Mouse (Mus musculus): Measurements from ENCODE around the gene Nemf.
"Not testable (repeated sequence)": the region's sequence is repeated elsewhere in the genome, so short reads cannot be mapped to it uniquely, and the experiment has no call there.

The Nemf gene

GRCm38 (mm10) chr12:69356546-69357299 is at the start of gene Nemf:
TSS of gene Nemf (minus strand) at chr12:69357165.
- CTCF ChIA-PET = no interaction called here
- POLR2A ChIA-PET = interaction anchor here in 2 of 4 experiments (0.7 to 1.4 kb wide), 7 partner anchors 10 to 183 kb away, joined by 3 to 5 read pairs (median 3); no protein-coding TSS in a partner anchor

GRCm38 (mm10) chr12:69402594-69403167 is 45.7 kb upstream of the Nemf start:
- CTCF ChIA-PET = no interaction called here

GRCm38 (mm10) chr12:69402100-69402499 is 45.1 kb upstream of the Nemf start:
- ChIA-PET CTCF (no interaction called here), POLR2A (interaction anchor here in 1 of 4 experiments (1.1 kb wide), 1 partner anchor 30 kb away, joined by 3 read pairs; the partner anchor contains the start of genes Arf6 and Gm9887)

More at GRCm38 (mm10) chr12:69402594-69403167, 45.7 kb upstream of the Nemf start:
- POLR2A ChIA-PET = interaction anchor here in 1 of 4 experiments (1.1 kb wide), 1 partner anchor 30 kb away, joined by 3 read pairs; the partner anchor contains the start of genes Arf6 and Gm9887

GRCm38 (mm10) chr12:69400871-69401286 is 43.9 kb upstream of the Nemf start:
- ChIA-PET POLR2A (interaction anchor here in 1 of 4 experiments (0.5 kb wide), 1 partner anchor 73 kb away, joined by 5 read pairs; no protein-coding TSS in a partner anchor), CTCF (no interaction called here)

GRCm38 (mm10) chr12:69400367-69400766 is 43.4 kb upstream of the Nemf start:
- ChIA-PET CTCF (no interaction called here), POLR2A (interaction anchor here in 1 of 4 experiments (0.5 kb wide), 1 partner anchor 73 kb away, joined by 5 read pairs; no protein-coding TSS in a partner anchor)

GRCm38 (mm10) chr12:69394456-69394855 is 37.5 kb upstream of the Nemf start:
- POLR2A ChIA-PET = interaction anchor here in 1 of 4 experiments (0.5 kb wide), 1 partner anchor 27 kb away, joined by 5 read pairs; no protein-coding TSS in a partner anchor
- CTCF ChIA-PET = no interaction called here

- CTCF ChIA-PET = no interaction called here
- POLR2A ChIA-PET = no interaction called here
These were observed 36.1 kb upstream of the Nemf start for GRCm38 (mm10) chr12:69393076-69393475.

- ChIA-PET POLR2A (interaction anchor here in 1 of 4 experiments (0.8 to 1.5 kb wide), 3 partner anchors 11 to 23 kb away, joined by 3 to 4 read pairs (median 3); no protein-coding TSS in a partner anchor), CTCF (interaction anchor here in 1 of 4 experiments (0.5 kb wide), 1 partner anchor 38 kb away, joined by 5 read pairs; no protein-coding TSS in a partner anchor)
These were observed 33.2 kb upstream of the Nemf start for GRCm38 (mm10) chr12:69390000-69390698.

GRCm38 (mm10) chr12:69389273-69389938 is 32.4 kb upstream of the Nemf start:
- ChIA-PET POLR2A (interaction anchor here in 2 of 4 experiments (0.6 to 1.2 kb wide), 2 partner anchors 80 to 193 kb away, joined by 3 read pairs; no protein-coding TSS in a partner anchor), CTCF (interaction anchor here in 2 of 4 experiments (0.6 to 1.3 kb wide), 2 partner anchors 23 kb away, joined by 4 read pairs; no protein-coding TSS in a partner anchor)

GRCm38 (mm10) chr12:69388321-69388869 is 31.4 kb upstream of the Nemf start:
- ChIA-PET CTCF (interaction anchor here in 1 of 4 experiments (1.3 kb wide), 1 partner anchor 22 kb away, joined by 4 read pairs; no protein-coding TSS in a partner anchor), POLR2A (interaction anchor here in 2 of 4 experiments (0.7 to 1.2 kb wide), 2 partner anchors 194 to 324 kb away, joined by 3 read pairs; no protein-coding TSS in a partner anchor)

- POLR2A ChIA-PET = interaction anchor here in 3 of 4 experiments (0.6 to 1.3 kb wide), 18 partner anchors 11 to 1106 kb away, joined by 3 to 10 read pairs (median 4); partner anchors contain the start of gene Gm49383 (in 1 of the 3)
These were observed 29.3 kb upstream of the Nemf start for GRCm38 (mm10) chr12:69386281-69386732.

GRCm38 (mm10) chr12:69385542-69386280 is 28.7 kb upstream of the Nemf start:
- POLR2A ChIA-PET = interaction anchor here in 2 of 4 experiments (0.5 to 1.3 kb wide), 10 partner anchors 10 to 443 kb away, joined by 3 to 8 read pairs (median 3); partner anchors contain the start of gene Gm49383 (in 1 of the 2)
- CTCF ChIA-PET = interaction anchor here in 2 of 4 experiments (0.5 to 0.7 kb wide), 2 partner anchors 33 to 881 kb away, joined by 4 to 7 read pairs; no protein-coding TSS in a partner anchor

More at GRCm38 (mm10) chr12:69386281-69386732, 29.3 kb upstream of the Nemf start:
- CTCF ChIA-PET = interaction anchor here in 2 of 4 experiments (0.5 to 0.7 kb wide), 2 partner anchors 34 to 880 kb away, joined by 4 to 7 read pairs; no protein-coding TSS in a partner anchor

- CTCF ChIA-PET = no interaction called here
- POLR2A ChIA-PET = interaction anchor here in 1 of 4 experiments (0.7 kb wide), 1 partner anchor 20 kb away, joined by 3 read pairs; no protein-coding TSS in a partner anchor
These were observed 27.6 kb upstream of the Nemf start for GRCm38 (mm10) chr12:69384606-69385005.

GRCm38 (mm10) chr12:69382880-69383279 is 25.9 kb upstream of the Nemf start:
- POLR2A ChIA-PET = interaction anchor here in 2 of 4 experiments (0.8 to 1.6 kb wide), 6 partner anchors 8 to 349 kb away, joined by 3 to 7 read pairs (median 4); partner anchors contain the start of genes Arf6 (in 2 of the 2) and Gm9887 (in 2 of the 2)
- CTCF ChIA-PET = interaction anchor here in 1 of 4 experiments (0.5 kb wide), 1 partner anchor 12 kb away, joined by 3 read pairs; no protein-coding TSS in a partner anchor

GRCm38 (mm10) chr12:69378558-69379454 is 21.8 kb upstream of the Nemf start:
- POLR2A ChIA-PET = interaction anchor here in 2 of 4 experiments (0.6 kb wide), 2 partner anchors 11 to 45 kb away, joined by 3 read pairs; no protein-coding TSS in a partner anchor
- CTCF ChIA-PET = no interaction called here

GRCm38 (mm10) chr12:69377636-69378035 is 20.7 kb upstream of the Nemf start:
- POLR2A ChIA-PET, CTCF ChIA-PET: not testable (repeated sequence)

All from embryonic stem cell, embryonic (primary cell).